Mouse (Mus musculus) midbrain, embryonic 10.5 days (tissue): ENCODE measurements around the gene Zfp12. TPM values are rescaled to one million over a fixed set of nuclear protein-coding genes. Genes with fewer than 3 reads are reported as not detected.
A peak's percentile ranks its signal among the peaks of the same experiment; 100 is the strongest.

Experiments
- DNase-seq: peaks from one replicate; pipeline ENCODE4 v3.0.0-alpha.2; 2017; ENCODE audit warnings: low spot score
- H3K27ac ChIP-seq: fragments of 300-500 bp; sonication (generic); replicated peaks from 2 replicates; pipeline ENCODE4 v1.5.1; 2016; ENCODE audit warnings: mild to moderate bottlenecking
- H3K27me3 ChIP-seq: fragments of 300-500 bp; sonication (generic); 2 replicates; pipeline ENCODE4 v1.6.1; 2016; ENCODE audit warnings: low read depth, mild to moderate bottlenecking; ENCODE audit not compliant: poor library complexity, severe bottlenecking
- H3K36me3 ChIP-seq: fragments of 300-500 bp; sonication (generic); 2 replicates; pipeline ENCODE4 v1.6.1; 2016; ENCODE audit warnings: mild to moderate bottlenecking, moderate library complexity
- H3K4me1 ChIP-seq: fragments of 300-500 bp; sonication (generic); 2 replicates; pipeline ENCODE4 v1.6.1; 2016
- H3K4me3 ChIP-seq: fragments of 300-500 bp; sonication (generic); 2 replicates; pipeline ENCODE4 v1.5.1; 2016; ENCODE audit warnings: mild to moderate bottlenecking, moderate library complexity
- H3K9me3 ChIP-seq: fragments of 300-500 bp; sonication (generic); replicated peaks from 2 replicates; pipeline ENCODE4 v1.6.1; 2016; ENCODE audit warnings: mild to moderate bottlenecking
- WGBS: fragments of 180-500 bp; shearing (Covaris S2); methylation state at CpG from one replicate; pipeline ENCODE4 v1.1.7; 2016; 5-methylcytosine and 5-hydroxymethylcytosine counted together
- polyA plus RNA-seq: library from polyadenylated mRNA; unstranded; fragments of >200 nt; fragmentation: Nextera tagmentation; extraction: Ambion mirVana; gene quantifications from 2 replicates; pipeline ENCODE4 v1.2.1, GENCODE M21; 2016

Gene Zfp12
- polyA plus RNA-seq, 1 experiment from 2014 or later, result 21.3 TPM

DNA sequence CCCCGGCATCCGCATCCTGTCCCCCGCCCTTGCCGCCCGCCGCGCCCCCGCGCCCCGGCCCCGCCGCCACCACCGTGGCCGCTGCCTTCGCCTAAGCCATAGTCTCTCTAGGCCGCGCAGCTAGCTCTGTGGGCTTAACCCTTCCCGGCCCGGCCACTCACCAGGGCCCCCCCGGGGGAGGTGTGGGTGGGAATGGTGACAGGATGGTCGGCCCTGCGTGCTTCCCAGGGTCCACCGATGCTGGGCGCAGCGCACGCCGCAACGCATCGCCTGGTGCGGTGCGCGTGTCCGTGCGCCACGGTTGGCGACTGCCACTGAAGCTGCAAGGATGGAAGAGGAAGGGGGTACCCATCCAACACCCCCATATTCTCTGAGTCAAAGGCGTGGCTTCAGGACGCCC lies 58.4 kb downstream of the Zfp12 start, which contains the start of gene Zfp853:
Zfp853 (minus strand) TSS at position 220 of the 400 bp plus-strand sequence.
- Histone ChIP-seq H3K27me3 (peaks cover 68% of the 10 kb centered on the region), H3K36me3 (peaks cover 19% of the 10 kb centered on the region), H3K9me3 (no peaks in the 10 kb centered on the region), H3K4me3 (peak within 1 kb of the TSS; percentile 52), H3K4me1 (peaks cover 16% of the 10 kb centered on the region), H3K27ac (no peak within 1 kb of the TSS; the same call in 1 of the 2 replicates)
- 6% methylated on average over 30 of the region's 38 CpGs for WGBS
- no peak for DNase-seq

DNA sequence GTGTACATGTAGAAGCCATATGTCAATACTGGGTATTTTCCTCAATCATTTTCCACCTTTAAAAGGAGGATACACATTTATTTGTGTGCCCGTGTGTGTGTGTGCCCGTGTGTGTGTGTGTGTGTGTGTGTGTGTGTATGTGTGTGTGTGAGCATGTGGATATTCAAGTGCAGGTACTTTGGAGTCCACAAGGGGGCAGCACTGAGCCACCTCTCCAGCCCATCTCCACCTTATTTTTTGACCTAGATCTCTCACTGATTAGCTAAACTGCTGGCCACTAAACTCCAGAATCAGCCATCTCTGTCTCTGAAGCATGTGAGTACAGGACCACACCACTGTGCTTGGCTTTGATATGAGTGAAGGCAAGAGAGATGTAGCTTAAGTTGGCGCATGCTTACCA lies 59.9 kb downstream of the Zfp12 start:
- H3K36me3 ChIP-seq, result peaks cover 33% of the 10 kb centered on the region

DNA sequence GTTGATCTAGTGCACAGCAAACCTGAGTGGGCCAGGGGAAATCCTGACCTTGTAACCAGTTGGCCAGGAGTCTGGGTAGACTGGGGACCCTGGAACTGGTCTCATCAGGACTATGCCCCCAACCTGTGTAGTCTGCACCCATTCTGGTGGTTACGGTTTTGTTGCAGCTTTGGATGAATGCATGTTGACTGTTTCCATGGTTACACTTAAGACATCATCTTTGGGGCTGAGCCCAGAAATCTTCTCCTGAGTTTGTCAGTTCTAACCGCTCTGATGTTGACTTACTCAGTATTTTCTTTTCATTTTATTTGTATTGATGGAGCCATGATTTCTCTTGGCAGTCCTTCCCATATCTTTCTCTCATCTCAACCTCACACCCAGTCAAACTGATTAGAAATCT lies 60.4 kb downstream of the Zfp12 start:
- peaks cover 12% of the 10 kb centered on the region for H3K4me1 ChIP-seq
- no peak overlapping the region for H3K27ac ChIP-seq
- no peak overlapping the region for H3K4me3 ChIP-seq
- peaks cover 49% of the 10 kb centered on the region for H3K27me3 ChIP-seq
- WGBS, result 86% methylated on average over 2 of the region's 2 CpGs
- H3K9me3 ChIP-seq, result peaks cover 3% of the 10 kb centered on the region; the same call in 1 of the 2 replicates
- DNase-seq, result no peak
- peaks cover 38% of the 10 kb centered on the region for H3K36me3 ChIP-seq

More for the DNA sequence above, 59.9 kb downstream of the Zfp12 start:
- Histone ChIP-seq H3K4me3 (no peak overlapping the region), H3K27ac (no peak overlapping the region), H3K9me3 (peaks cover 3% of the 10 kb centered on the region; the same call in 1 of the 2 replicates), H3K27me3 (peaks cover 54% of the 10 kb centered on the region), H3K4me1 (peaks cover 12% of the 10 kb centered on the region)
- no peak for DNase-seq
- WGBS, result 91% methylated on average over 3 of the region's 3 CpGs

DNA sequence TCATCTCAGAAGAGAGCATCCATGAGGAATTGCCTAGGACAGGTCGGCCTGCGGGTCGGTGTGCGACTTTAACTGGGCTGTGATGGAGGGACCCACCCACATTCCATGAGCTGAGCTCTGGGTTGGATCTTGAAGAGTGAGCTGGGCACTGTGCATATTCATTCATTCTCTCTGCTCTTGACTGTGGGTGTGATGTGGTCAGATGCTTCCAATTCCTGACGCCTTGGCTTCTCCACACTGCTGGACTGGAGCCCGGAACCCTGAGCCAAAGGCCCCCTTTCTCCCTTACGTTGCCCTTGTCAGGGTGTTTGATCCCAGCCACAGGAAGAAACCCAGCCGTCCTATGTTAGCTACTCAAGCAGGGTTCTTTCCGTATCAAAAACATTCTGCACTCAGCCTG lies 63.0 kb downstream of the Zfp12 start:
- 95% methylated on average over 9 of the region's 9 CpGs for WGBS
- no peak for DNase-seq
- no peak overlapping the region for H3K4me3 ChIP-seq
- H3K9me3 ChIP-seq, result peaks cover 3% of the 10 kb centered on the region; the same call in 1 of the 2 replicates
- peaks cover 65% of the 10 kb centered on the region for H3K36me3 ChIP-seq
- H3K4me1 ChIP-seq, result peaks cover 7% of the 10 kb centered on the region
- no peak overlapping the region for H3K27ac ChIP-seq
- peaks cover 22% of the 10 kb centered on the region for H3K27me3 ChIP-seq

DNA sequence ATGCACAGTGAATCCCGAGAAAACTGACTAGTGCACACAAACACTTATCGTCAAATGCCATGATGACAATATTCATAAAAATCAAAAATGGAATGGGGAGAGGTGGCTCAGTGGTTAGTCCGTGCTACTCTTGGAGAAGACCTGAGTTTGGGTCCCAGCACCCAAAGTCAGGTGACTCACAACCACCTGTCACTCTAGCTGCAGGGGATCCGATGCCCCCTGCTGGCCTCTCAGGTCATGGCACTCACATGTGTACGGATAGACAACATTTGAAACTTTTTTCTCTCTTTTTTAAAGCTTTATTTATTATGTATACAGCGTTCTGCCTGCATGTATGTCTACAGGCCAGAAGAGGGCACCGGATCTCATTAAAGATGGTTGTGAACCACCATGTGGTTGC lies 63.4 kb downstream of the Zfp12 start:
- H3K27me3 ChIP-seq, result peaks cover 18% of the 10 kb centered on the region
- 94% methylated on average over 7 of the region's 7 CpGs for WGBS
- H3K27ac ChIP-seq, result no peak overlapping the region
- no peak for DNase-seq
- H3K4me3 ChIP-seq, result no peak overlapping the region
- peaks cover 69% of the 10 kb centered on the region for H3K36me3 ChIP-seq
- peaks cover 3% of the 10 kb centered on the region; the same call in 1 of the 2 replicates for H3K9me3 ChIP-seq
- peaks cover 3% of the 10 kb centered on the region for H3K4me1 ChIP-seq

Other genes starting within 250 kb of the Zfp12 start
- gene Rnf216, start 122.2 kb upstream of the Zfp12 start, polyA plus RNA-seq, result 39.8 and 46.5 TPM in 2 replicates
- gene Olfr718-ps1, start 87.6 kb upstream of the Zfp12 start, polyA plus RNA-seq, result 0.04 TPM in 1 of 2 replicates, not detected in the other
- 13.4 and 15.6 TPM in 2 replicates for gene Rbak, start 54.4 kb upstream of the Zfp12 start, polyA plus RNA-seq
- not detected in 2 replicates for gene Spdye4b, start 54.1 kb upstream of the Zfp12 start, polyA plus RNA-seq
- not detected in 2 replicates for gene Spdye4a, start 8.3 kb upstream of the Zfp12 start, polyA plus RNA-seq
- 4.2 and 5.2 TPM in 2 replicates for gene Zfp316, start 34.9 kb downstream of the Zfp12 start, polyA plus RNA-seq
- not detected in 2 replicates for gene Zfp853, start 58.5 kb downstream of the Zfp12 start, polyA plus RNA-seq
- gene E130309D02Rik, start 80.2 kb downstream of the Zfp12 start, polyA plus RNA-seq, result 59.2 and 61.7 TPM in 2 replicates
- gene Zdhhc4, start 94.1 kb downstream of the Zfp12 start, polyA plus RNA-seq, result 64.8 and 72.9 TPM in 2 replicates
- gene Grid2ip, start 122.2 kb downstream of the Zfp12 start, polyA plus RNA-seq, result 0.05 and 0.14 TPM in 2 replicates
- 191 and 203 TPM in 2 replicates for gene Kdelr2, start 168.7 kb downstream of the Zfp12 start, polyA plus RNA-seq
- 15.0 and 15.2 TPM in 2 replicates for gene Daglb, start 229.4 kb downstream of the Zfp12 start, polyA plus RNA-seq